Mouse (Mus musculus) CH12.LX (cell line): ENCODE measurements around the gene 1600002K03Rik. TPM values are rescaled to one million over a fixed set of nuclear protein-coding genes. Genes with fewer than 3 reads are reported as not detected.
A peak's percentile ranks its signal among the peaks of the same experiment; 100 is the strongest.

Experiments
- DNase-seq: peaks from one replicate; pipeline ENCODE4 v3.0.0-alpha.2; 2013; ENCODE audit errors: extremely low read depth
- H3K27ac ChIP-seq: 2 replicates; pipeline ENCODE4 v1.5.1; 2012; ENCODE audit warnings: low read depth, mild to moderate bottlenecking, control low read depth, moderate library complexity; ENCODE audit not compliant: insufficient read depth
- H3K27me3 ChIP-seq: replicated peaks from 2 replicates; pipeline ENCODE3; 2012; ENCODE audit warnings: inconsistent platforms
- H3K36me3 ChIP-seq, 2 experiments: replicated peaks in 1 of 2; 2 replicates each; pipeline versions ENCODE3 to v1.6.1; 2012; ENCODE audit warnings: inconsistent platforms in 1 of 2, low read length in 1 of 2, mild to moderate bottlenecking in 1 of 2, mixed read lengths in 1 of 2, moderate library complexity in 1 of 2; ENCODE audit not compliant: control insufficient read depth in 1 of 2, insufficient read depth in 1 of 2
- H3K4me1 ChIP-seq, 2 experiments: 2 replicates each; pipeline ENCODE4 v1.6.1; 2012; ENCODE audit warnings: inconsistent platforms in 1 of 2, moderate library complexity in 1 of 2; ENCODE audit not compliant: insufficient read depth in 2 of 2, control insufficient read depth in 1 of 2
- H3K4me2 ChIP-seq: 2 replicates; pipeline ENCODE4 v1.6.1; 2012; ENCODE audit warnings: low read depth, mild to moderate bottlenecking, control low read depth; ENCODE audit not compliant: poor library complexity, insufficient read depth, severe bottlenecking
- H3K4me3 ChIP-seq, 3 experiments: fragments of 150-350 bp in 1 of 3; sonication (generic) in 1 of 3; replicated peaks in 1 of 3; 2 replicates each; pipeline versions ENCODE3 to v1.5.1; 2011 to 2012; ENCODE audit warnings: low read depth in 2 of 3, low read length in 2 of 3, mild to moderate bottlenecking in 2 of 3, moderate library complexity in 2 of 3, control low read depth in 1 of 3, improper control_type of control experiment in 1 of 3, inconsistent platforms in 1 of 3, mixed read lengths in 1 of 3; ENCODE audit not compliant: poor library complexity in 1 of 3
- H3K79me2 ChIP-seq: replicated peaks from 2 replicates; pipeline ENCODE4 v1.6.1; 2012; ENCODE audit warnings: mild to moderate bottlenecking, moderate library complexity; ENCODE audit not compliant: control insufficient read depth, poor library complexity, insufficient read depth, severe bottlenecking; ENCODE audit errors: extremely low read depth
- H3K9ac ChIP-seq: 2 replicates; pipeline ENCODE4 v1.6.1; 2012; ENCODE audit warnings: low read depth, mild to moderate bottlenecking, control low read depth, moderate library complexity; ENCODE audit not compliant: insufficient read depth
- H3K9me3 ChIP-seq: replicated peaks from 2 replicates; pipeline ENCODE3; 2012; ENCODE audit warnings: low read length, inconsistent platforms, mixed read lengths
- CHD2 ChIP-seq: IDR thresholded peaks from 2 replicates; pipeline ENCODE4 v1.6.1; 2011; ENCODE audit warnings: low read length, improper control_type of control experiment
- CTCF ChIP-seq, 2 experiments: IDR thresholded peaks in 1 of 2; conservative IDR thresholded peaks in 1 of 2; 2 replicates each; pipeline ENCODE4 v1.5.1; 2011 to 2012; ENCODE audit warnings: low read depth in 2 of 2, low read length in 2 of 2, improper control_type of control experiment in 1 of 2, inconsistent platforms in 1 of 2, mild to moderate bottlenecking in 1 of 2, moderate library complexity in 1 of 2
- ELF1 ChIP-seq: IDR thresholded peaks from 2 replicates; pipeline ENCODE4 v1.6.1; 2014; ENCODE audit warnings: low read depth, mild to moderate bottlenecking, inconsistent platforms, low read length, improper control_type of control experiment
- EP300 ChIP-seq: IDR thresholded peaks from 2 replicates; pipeline ENCODE4 v1.6.1; 2011; ENCODE audit warnings: low read length, improper control_type of control experiment
- ETS1 ChIP-seq: conservative IDR thresholded peaks from 2 replicates; pipeline ENCODE4 v1.6.1; 2012; ENCODE audit warnings: low read depth, mild to moderate bottlenecking, inconsistent platforms, low read length, improper control_type of control experiment, moderate library complexity
- JUND ChIP-seq: conservative IDR thresholded peaks from 2 replicates; pipeline ENCODE4 v1.6.1; 2011; ENCODE audit warnings: low read depth, low read length, improper control_type of control experiment
- KAT2A ChIP-seq: IDR thresholded peaks from 2 replicates; pipeline ENCODE4 v1.6.1; 2012; ENCODE audit warnings: low read length, improper control_type of control experiment, inconsistent platforms; ENCODE audit not compliant: insufficient replicate concordance
- MAX ChIP-seq: IDR thresholded peaks from 2 replicates; pipeline ENCODE4 v1.6.1; 2011; ENCODE audit warnings: low read length, improper control_type of control experiment
- MAZ ChIP-seq: IDR thresholded peaks from 2 replicates; pipeline ENCODE4 v1.6.1; 2012; ENCODE audit warnings: low read depth, mild to moderate bottlenecking, inconsistent platforms, low read length, improper control_type of control experiment, moderate library complexity
- MYC ChIP-seq: IDR thresholded peaks from 2 replicates; pipeline ENCODE4 v1.6.1; 2011; ENCODE audit warnings: low read depth, mild to moderate bottlenecking, improper control_type of control experiment, low read length
- NELFE ChIP-seq: IDR thresholded peaks from 2 replicates; pipeline ENCODE4 v1.6.1; 2011; ENCODE audit warnings: low read depth, low read length, improper control_type of control experiment
- NRF1 ChIP-seq: IDR thresholded peaks from 2 replicates; pipeline ENCODE4 v1.6.1; 2014; ENCODE audit warnings: low read depth, mild to moderate bottlenecking, inconsistent platforms, low read length, improper control_type of control experiment, moderate library complexity
- PAX5 ChIP-seq: IDR thresholded peaks from 2 replicates; pipeline ENCODE4 v1.6.1; 2012; ENCODE audit warnings: low read length, inconsistent platforms, mixed read lengths
- POLR2A ChIP-seq: IDR thresholded peaks from 2 replicates; pipeline ENCODE4 v1.6.1; 2011; ENCODE audit warnings: low read depth, mild to moderate bottlenecking, improper control_type of control experiment, low read length
- RAD21 ChIP-seq: IDR thresholded peaks from 2 replicates; pipeline ENCODE4 v1.6.1; 2011; ENCODE audit warnings: low read depth, mild to moderate bottlenecking, low read length, improper control_type of control experiment, moderate library complexity
- SIN3A ChIP-seq: IDR thresholded peaks from 2 replicates; pipeline ENCODE4 v1.6.1; 2012; ENCODE audit warnings: low read length, improper control_type of control experiment, inconsistent platforms
- SMC3 ChIP-seq: IDR thresholded peaks from 2 replicates; pipeline ENCODE4 v1.6.1; 2011; ENCODE audit warnings: low read depth, low read length, improper control_type of control experiment
- TBP ChIP-seq: conservative IDR thresholded peaks from 2 replicates; pipeline ENCODE4 v1.6.1; 2011; ENCODE audit warnings: low read depth, low read length, improper control_type of control experiment
- ZKSCAN1 ChIP-seq: IDR thresholded peaks from 2 replicates; pipeline ENCODE4 v1.6.1; 2012; ENCODE audit warnings: low read depth, inconsistent platforms, low read length, improper control_type of control experiment, borderline replicate concordance
- ZMIZ1 ChIP-seq: IDR thresholded peaks from 2 replicates; pipeline ENCODE4 v1.6.1; 2012; ENCODE audit warnings: low read depth, mild to moderate bottlenecking, inconsistent platforms, low read length, improper control_type of control experiment
- ZNF384 ChIP-seq: IDR thresholded peaks from 2 replicates; pipeline ENCODE4 v1.6.1; 2012; ENCODE audit warnings: low read depth, low read length, improper control_type of control experiment, inconsistent platforms
- dilution Hi-C: fragments of 300-500 bp; cut with MboI; formaldehyde crosslinking; loops from 2 replicates; pipeline ENCODE4 v1.14.3; 2020; ENCODE audit warnings: low sequenced_read_pairs; ENCODE audit not compliant: extremely low pct_unique_long_range_greater_than_20kb, extremely low pct_ligation_motif_present
- in situ Hi-C: fragments of 300-500 bp; cut with MboI; formaldehyde crosslinking; loops from 3 replicates; pipeline ENCODE4 v1.14.3; 2019; ENCODE audit warnings: low sequenced_read_pairs, low pct_ligation_motif_present, low pct_unique_long_range_greater_than_20kb, mixed read lengths
- polyA plus RNA-seq: library from polyadenylated mRNA; unstranded; fragments of >175 nt; gene quantifications from 2 replicates; pipeline ENCODE4 v1.2.1, GENCODE M21; 2012; ENCODE audit warnings: low read depth; ENCODE audit not compliant: insufficient read length
- total RNA-seq, 2 experiments: library from RNA; depleted of rRNA; stranded (reverse); fragments of 300-350 nt in 1 of 2; fragments of >200 nt in 1 of 2; gene quantifications; 2 replicates each; pipeline ENCODE4 v1.2.3; 2012 to 2014

1600002K03Rik gene
- total and polyA plus RNA-seq, 3 experiments, result 19.3 to 40.2 (median 30.5) TPM

GRCm38 (mm10) chr10:80147146-80147718 is 25.5 kb upstream of the 1600002K03Rik start:
- Histone ChIP-seq H3K4me1 (peaks cover 31 to 52% of the 10 kb centered on the region in 2 experiments), H3K27me3 (no peaks in the 10 kb centered on the region), H3K36me3 (peaks cover 33 to 45% of the 10 kb centered on the region in 2 experiments), H3K4me2 (no peak overlapping the region), H3K9ac (no peak overlapping the region), H3K79me2 (peaks cover 26% of the 10 kb centered on the region), H3K27ac (peak overlapping the region; percentile 59), H3K4me3 (peak overlapping the region in 1 of 3 experiments; percentile 78), H3K9me3 (no peaks in the 10 kb centered on the region)
- in situ Hi-C loops, result no loop called here
- DNase-seq, result no peak
- TF ChIP-seq PAX5, result no peak
- TF ChIP-seq MYC, result no peak
- TF ChIP-seq SIN3A, result no peak
- TF ChIP-seq RAD21, result no peak
- TF ChIP-seq ZKSCAN1, result no peak
- no peak for TF ChIP-seq MAZ
- TF ChIP-seq CHD2, result no peak
- no peak for TF ChIP-seq KAT2A
- no peak for TF ChIP-seq NELFE
- dilution Hi-C loops, result no loop called here

GRCm38 (mm10) chr10:80147719-80148601 is 24.8 kb upstream of the 1600002K03Rik start, which contains the start of gene Midn:
TSS of gene Midn (plus strand) at chr10:80148272.
- Histone ChIP-seq H3K9ac (peak within 1 kb of the TSS; percentile 64), H3K27ac (peak within 1 kb of the TSS; percentile 59), H3K4me3 (peak within 1 kb of the TSS; percentile 78 to 91 (median 81)), H3K4me2 (peak within 1 kb of the TSS; percentile 63), H3K9me3 (no peaks in the 10 kb centered on the region), H3K4me1 (peaks cover 31 to 50% of the 10 kb centered on the region in 2 experiments), H3K27me3 (no peaks in the 10 kb centered on the region), H3K36me3 (peaks cover 33 to 46% of the 10 kb centered on the region in 2 experiments), H3K79me2 (peaks cover 19% of the 10 kb centered on the region)
- TF ChIP-seq MAX (no peak), NELFE (peak; percentile 86), TBP (0 out of 2 replicates have a peak, but pooled peaks have one; percentile 30), NRF1 (0 out of 2 replicates have a peak, but pooled peaks have one; percentile 43), ZMIZ1 (peak; percentile 77; the same call in 1 of the 2 replicates), MYC (no peak), ETS1 (no peak), SMC3 (peak; percentile 7; the same call in 1 of the 2 replicates), ZKSCAN1 (no peak), CTCF (conservative IDR thresholded peaks at IDR 0.05 in 1 of 2, IDR thresholded peaks at IDR 0.05 in 1 of 2; ENCODE audit: low read depth in 2 of 2, low read length in 2 of 2) (peak in 1 of 2 experiments; percentile 64; a peak in 2 of 4 replicates), ELF1 (peak; percentile 64), JUND (no peak), POLR2A (peak; percentile 94), EP300 (no peak), ZNF384 (no peak), MAZ (peak; percentile 72; the same call in 1 of the 2 replicates)
- no peak for DNase-seq
- in situ Hi-C loops (no loop called here), dilution Hi-C loops (no loop called here)
